In the genomic region with DNA sequence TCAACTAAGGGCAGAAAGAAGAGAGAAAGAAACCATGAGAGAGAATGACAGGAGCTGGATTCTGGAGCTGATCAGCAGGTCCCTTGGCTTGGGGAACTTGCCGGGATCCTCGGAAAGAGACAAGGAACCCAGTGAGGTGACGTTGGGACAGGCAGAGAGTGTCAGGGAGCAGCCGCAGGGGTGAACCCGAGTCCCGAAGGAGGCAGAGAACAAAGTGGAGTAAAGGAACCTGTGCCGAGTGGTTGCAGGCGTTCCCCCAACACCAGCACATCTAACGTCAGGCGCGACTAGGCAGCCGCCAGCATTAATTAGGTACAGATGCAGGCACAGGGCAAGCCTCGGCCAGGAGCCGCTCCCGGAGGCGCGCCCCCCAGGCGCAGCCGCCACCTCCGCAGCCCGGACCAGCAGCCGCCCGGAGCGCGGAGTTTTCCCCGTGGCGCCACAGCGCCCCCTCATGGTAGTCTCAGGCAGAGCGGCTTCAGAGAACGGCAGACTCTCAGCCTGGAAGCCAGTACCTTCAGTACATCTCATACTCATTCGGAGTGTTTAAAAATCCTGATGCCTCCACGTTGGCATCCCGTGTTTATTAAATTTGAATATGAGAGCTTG, we compare ENCODE assay signal across 8 mouse cellular contexts. TPM values are rescaled to one million over a fixed set of nuclear protein-coding genes. Genes with fewer than 3 reads are reported as not detected.
DNase-seq lines count a peak whose midpoint lies in the region; ATAC-seq and TF ChIP-seq lines count a peak whose summit lies in the region.

No protein-coding gene starts in this region.

- H3K9me3 ChIP-seq in MEL (replicated peaks; ENCODE audit: insufficient read depth, low read length): no peaks in the 10 kb centered on the region
- no peaks in the 10 kb centered on the region for H3K9me3 ChIP-seq in lung, postnatal 0 days (ENCODE audit: low read length)

- H3K36me3 ChIP-seq in MEL (ENCODE audit: control insufficient read depth in 1 of 2, insufficient read depth in 2 of 2, low read length in 2 of 2): peaks cover 0 to 3% of the 10 kb centered on the region in 2 experiments; a peak in 2 of 4 replicates
- no peaks in the 10 kb centered on the region for H3K36me3 ChIP-seq in lung, postnatal 0 days (ENCODE audit: insufficient read depth, low read length)

- no peaks in the 10 kb centered on the region for H3K79me2 ChIP-seq in MEL (ENCODE audit: control insufficient read depth, insufficient read depth, low read length, poor library complexity)

- H3K4me3 ChIP-seq in MEL (ENCODE audit: control insufficient read depth in 1 of 2, insufficient read depth in 1 of 2, low read depth in 2 of 2, low read length in 2 of 2): peak overlapping the region; percentile 53 to 57; a peak in 3 of 4 replicates
- H3K4me3 ChIP-seq in cerebellum, adult 2 months (replicated peaks; ENCODE audit: insufficient read depth, low read depth, low read length): peak overlapping the region; percentile 59
- peak overlapping the region; percentile 34 for H3K4me3 ChIP-seq in lung, postnatal 0 days (ENCODE audit: low read depth, low read length)

- peak; percentile 89 to 97 (median 95) for TF ChIP-seq CTCF in MEL (IDR thresholded peaks at IDR 0.05 in 2 of 3, conservative IDR thresholded peaks at IDR 0.05 in 1 of 3; ENCODE audit: control insufficient read depth in 1 of 3, insufficient read depth in 1 of 3, low read depth in 2 of 3, low read length in 3 of 3, poor library complexity in 1 of 3, severe bottlenecking in 1 of 3)
- peak; percentile 89 for TF ChIP-seq CTCF in cerebellum, adult 2 months (IDR thresholded peaks at IDR 0.05; ENCODE audit: borderline replicate concordance, insufficient read depth, low read depth, low read length)
- TF ChIP-seq CTCF in lung, postnatal 0 days (IDR thresholded peaks at IDR 0.05): peak; percentile 95

- no peak overlapping the region for H3K27ac ChIP-seq in MEL (ENCODE audit: control insufficient read depth, low read depth, low read length)
- no peak overlapping the region for H3K27ac ChIP-seq in cerebellum, adult 2 months (ENCODE audit: insufficient read depth, low read length)
- no peak overlapping the region for H3K27ac ChIP-seq in lung, postnatal 0 days (ENCODE audit: low read length)

- peak overlapping the region; percentile 77 for H3K4me2 ChIP-seq in lung, postnatal 0 days (replicated peaks; ENCODE audit: low read depth, low read length)

- whole genome bisulfite sequencing in cerebellum, adult 2 months: 1% methylated on average over 33 of the region's 33 CpGs
- under 1% methylated on average over 29 of the region's 33 CpGs for WGBS in lung, postnatal 0 days

- peaks cover 0 to 9% of the 10 kb centered on the region in 2 experiments; a peak in 1 of 4 replicates for H3K4me1 ChIP-seq in MEL (ENCODE audit: control insufficient read depth in 1 of 2, insufficient read depth in 2 of 2, low read length in 2 of 2)
- H3K4me1 ChIP-seq in cerebellum, adult 2 months (ENCODE audit: control insufficient read depth, insufficient read depth, low read length): peaks cover 10% of the 10 kb centered on the region
- H3K4me1 ChIP-seq in lung, postnatal 0 days (ENCODE audit: insufficient read depth, low read depth, low read length): peaks cover 3% of the 10 kb centered on the region; the same call in 1 of the 2 replicates

- no peak for TF ChIP-seq POLR2A in MEL (IDR thresholded peaks at IDR 0.05; ENCODE audit: control insufficient read depth in 1 of 2, insufficient read depth in 1 of 2, low read depth in 1 of 2, low read length in 2 of 2, poor library complexity in 1 of 2)
- TF ChIP-seq POLR2A in cerebellum, adult 2 months (IDR thresholded peaks at IDR 0.05; ENCODE audit: borderline replicate concordance, insufficient read depth, low read length): no peak

- ATAC-seq in hematopoietic stem cell, adult 5-6 weeks (replicated peaks in 1 of 2; ENCODE audit: insufficient read depth in 1 of 2, low FRiP score in 2 of 2, low TSS enrichment in 1 of 2, low read depth in 1 of 2, poor library complexity in 2 of 2, severe bottlenecking in 2 of 2): peak; percentile 65 to 74
- peak; percentile 81 for ATAC-seq in lung, postnatal 0 days

- peak overlapping the region; percentile 58 for H3K9ac ChIP-seq in MEL (ENCODE audit: control insufficient read depth, low read depth, low read length, poor library complexity, severe bottlenecking)
- peak overlapping the region; percentile 24; the same call in 1 of the 2 replicates for H3K9ac ChIP-seq in lung, postnatal 0 days (replicated peaks; ENCODE audit: low read depth)

- DNase-seq in MEL (ENCODE audit: low read depth, low spot score): peak; percentile 72
- peak; percentile 76 to 88 for DNase-seq in cerebellum, adult 2 months
- DNase-seq in forelimb bud, embryonic 11.5 days (ENCODE audit: low read depth, low spot score): peak; percentile 93
- peak; percentile 34 for DNase-seq in layer of hippocampus, adult 9-11 months
- peak; percentile 79 for DNase-seq in lung, postnatal 0 days (ENCODE audit: low spot score)
- DNase-seq in ovary, postnatal 14 days (ENCODE audit: low spot score): peak; percentile 96
- peak; percentile 89 for DNase-seq in thymus, postnatal 14 days

- TF ChIP-seq EP300 in MEL (IDR thresholded peaks at IDR 0.05; ENCODE audit: low read depth in 1 of 2, low read length in 2 of 2): no peak
- no peak for TF ChIP-seq EP300 in lung, postnatal 0 days (IDR thresholded peaks at IDR 0.05)

- TF ChIP-seq RAD21 in MEL (IDR thresholded peaks at IDR 0.05; ENCODE audit: low read depth, low read length): peak; percentile 97

- H3K27me3 ChIP-seq in MEL (ENCODE audit: control insufficient read depth in 1 of 2, insufficient read depth in 2 of 2, low read length in 2 of 2): peaks cover 4 to 18% of the 10 kb centered on the region in 2 experiments
- no peaks in the 10 kb centered on the region for H3K27me3 ChIP-seq in cerebellum, adult 2 months (ENCODE audit: control insufficient read depth, insufficient read depth, low read length)
- no peaks in the 10 kb centered on the region for H3K27me3 ChIP-seq in lung, postnatal 0 days (replicated peaks; ENCODE audit: insufficient read depth, low read length)

TF ChIP-seq in MEL, 35 proteins besides CTCF, POLR2A, EP300 and RAD21:
- TF ChIP-seq MAZ (IDR thresholded peaks at IDR 0.05; ENCODE audit: low read depth, low read length) (0 out of 2 replicates have a peak, but pooled peaks have one; percentile 52), SMC3 (IDR thresholded peaks at IDR 0.05; ENCODE audit: low read depth, low read length) (peak; percentile 94), SIN3A (IDR thresholded peaks at IDR 0.05; ENCODE audit: low read length) (0 out of 2 replicates have a peak, but pooled peaks have one; percentile 40), ZKSCAN1 (IDR thresholded peaks at IDR 0.05; ENCODE audit: low read depth, low read length) (no peak), ZC3H11A (IDR thresholded peaks at IDR 0.05; ENCODE audit: low read depth, low read length) (peak; percentile 85), NRF1 (IDR thresholded peaks at IDR 0.05; ENCODE audit: insufficient read depth, low read depth, low read length, poor library complexity, severe bottlenecking) (0 out of 2 replicates have a peak, but pooled peaks have one; percentile 15), USF1 (IDR thresholded peaks at IDR 0.05; ENCODE audit: low read depth, low read length) (no peak)
TF ChIP-seq in MEL: peak in this region for 5.

RNA-seq across cellular contexts. Expression of gene Cpn2, which starts 31.1 kb away (rescaled TPM):
- total RNA-seq in MEL (2012; rRNA removed): not detected in 2 replicates
- polyA plus RNA-seq in MEL (2012; ENCODE audit: insufficient read depth in 1 of 2, insufficient read length in 2 of 2, low read depth in 1 of 2, low replicate concordance in 2 of 2, missing spikeins in 1 of 2): not detected
- not detected in 2 replicates for polyA plus RNA-seq in cerebellum, adult 2 months (2012; rRNA removed)
- total RNA-seq in hematopoietic stem cell, adult 5-6 weeks (2017): not detected in 2 replicates
- polyA plus RNA-seq in lung, postnatal 0 days (2015; fragmentation: Nextera tagmentation; extraction: Ambion mirVana): 0.06 and 0.10 TPM in 2 replicates

RNA-seq across cellular contexts. Expression of gene Lrrc15, which starts 46.9 kb away (rescaled TPM):
- not detected in 2 replicates for total RNA-seq in MEL (2012; rRNA removed)
- not detected for polyA plus RNA-seq in MEL (2012; ENCODE audit: insufficient read depth in 1 of 2, insufficient read length in 2 of 2, low read depth in 1 of 2, low replicate concordance in 2 of 2, missing spikeins in 1 of 2)
- polyA plus RNA-seq in cerebellum, adult 2 months (2012; rRNA removed): not detected in 2 replicates
- total RNA-seq in hematopoietic stem cell, adult 5-6 weeks (2017): not detected in 2 replicates
- polyA plus RNA-seq in lung, postnatal 0 days (2015; fragmentation: Nextera tagmentation; extraction: Ambion mirVana): 1.4 and 2.0 TPM in 2 replicates

Comparison
In these comparisons a context has a peak if more than half of its experiments do, and no peak if none do; other contexts are left out.
1. DNase-seq: peak in every context shown above with its lines; median percentile 96 in ovary, postnatal 14 days; 93 in forelimb bud, embryonic 11.5 days; 89 in thymus, postnatal 14 days; 82 in cerebellum, adult 2 months; 79 in lung, postnatal 0 days; 72 in MEL; 34 in layer of hippocampus, adult 9-11 months.